Mouse (Mus musculus) lung, embryonic 14.5 days (tissue): ENCODE measurements around the gene Adgrl3. TPM values are rescaled to one million over a fixed set of nuclear protein-coding genes. Genes with fewer than 3 reads are reported as not detected.

Experiments
- ATAC-seq: fragments of 200-750 bp; cut with Nextera tagmentation; 2 replicates; pipeline ENCODE4 v1.8.0; 2017; ENCODE audit warnings: mild to moderate bottlenecking, moderate TSS enrichment, moderate library complexity; ENCODE audit not compliant: insufficient read depth
- DNase-seq: peaks from one replicate; pipeline ENCODE4 v3.0.0-alpha.2; 2015
- H3K27ac ChIP-seq: fragments of 300-500 bp; sonication (generic); 2 replicates; pipeline ENCODE4 v1.5.1; 2014; ENCODE audit warnings: low read depth, mild to moderate bottlenecking, moderate library complexity
- H3K27me3 ChIP-seq: fragments of 300-500 bp; sonication (generic); 2 replicates; pipeline ENCODE4 v1.6.1; 2014; ENCODE audit warnings: low read length, control low read depth; ENCODE audit not compliant: insufficient read depth
- H3K36me3 ChIP-seq: fragments of 300-500 bp; sonication (generic); 2 replicates; pipeline ENCODE4 v1.6.1; 2014; ENCODE audit warnings: control low read depth; ENCODE audit not compliant: insufficient read depth
- H3K4me1 ChIP-seq: fragments of 300-500 bp; sonication (generic); 2 replicates; pipeline ENCODE4 v1.6.1; 2014; ENCODE audit warnings: antibody characterized with exemption, control low read depth; ENCODE audit not compliant: insufficient read depth
- H3K4me2 ChIP-seq: fragments of 300-500 bp; sonication (generic); 2 replicates; pipeline ENCODE4 v1.6.1; 2014; ENCODE audit warnings: mild to moderate bottlenecking
- H3K4me3 ChIP-seq: fragments of 300-500 bp; sonication (generic); 2 replicates; pipeline ENCODE4 v1.5.1; 2014; ENCODE audit warnings: low read depth, low read length
- H3K9ac ChIP-seq: fragments of 300-500 bp; sonication (generic); 2 replicates; pipeline ENCODE4 v1.6.1; 2014
- H3K9me3 ChIP-seq: fragments of 300-500 bp; sonication (generic); 2 replicates; pipeline ENCODE4 v1.6.1; 2016; ENCODE audit warnings: low read depth, low read length, control low read depth
- CTCF ChIP-seq: IDR thresholded peaks from 2 replicates; pipeline ENCODE4 v1.5.1; 2016; ENCODE audit warnings: antibody characterized with exemption, low read depth
- WGBS: fragments of 180-500 bp; shearing (Covaris S2); extraction: QIAGEN DNeasy Blood & Tissue Kit; methylation state at CpG from one replicate; pipeline ENCODE4 v1.1.7; 2014; 5-methylcytosine and 5-hydroxymethylcytosine counted together
- microRNA-seq: library from miRNA; unstranded; fragments of <30 nt; microRNA quantifications from one replicate; pipeline ENCODE4, GENCODE M21; 2016; ENCODE audit warnings: borderline number of aligned reads
- polyA plus RNA-seq: library from polyadenylated mRNA; unstranded; fragments of >200 nt; fragmentation: Nextera tagmentation; extraction: Ambion mirVana; gene quantifications from 2 replicates; pipeline ENCODE4 v1.2.1, GENCODE M21; 2014

Adgrl3 gene
- polyA plus RNA-seq, 1 experiment from 2014 or later, result 19.6 TPM

DNA sequence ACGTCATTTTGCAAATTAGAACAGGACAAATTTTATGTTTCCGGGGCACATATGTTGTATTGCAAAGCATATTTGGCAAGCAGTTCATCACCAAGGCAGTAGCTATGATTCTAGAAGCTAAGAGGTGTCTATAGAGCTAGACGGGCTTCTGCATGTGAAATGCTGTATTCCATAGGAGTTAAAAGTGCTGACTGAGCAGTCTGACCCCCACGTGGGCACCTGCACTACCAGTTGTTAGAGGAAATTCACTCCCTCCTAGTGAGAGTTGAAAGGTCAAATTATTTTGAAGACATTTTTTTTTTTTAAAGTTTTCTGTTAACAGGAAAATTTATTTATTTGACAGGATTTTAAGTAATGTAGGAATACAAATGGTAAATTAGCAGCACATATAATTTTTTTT, 776.2 kb downstream of the Adgrl3 start:
- DNase-seq, result no peak
- peaks cover 3% of the 10 kb centered on the region; the same call in 1 of the 2 replicates for H3K36me3 ChIP-seq
- no peaks in the 10 kb centered on the region for H3K4me1 ChIP-seq
- ATAC-seq, result no peak
- H3K27me3 ChIP-seq, result no peaks in the 10 kb centered on the region
- H3K4me3 ChIP-seq, result no peak overlapping the region
- no peak overlapping the region for H3K4me2 ChIP-seq
- no peak overlapping the region for H3K9ac ChIP-seq
- H3K27ac ChIP-seq, result no peak overlapping the region
- TF ChIP-seq CTCF, result no peak
- H3K9me3 ChIP-seq, result no peaks in the 10 kb centered on the region
- 76% methylated on average over 4 of the region's 4 CpGs for WGBS

GRCm38 (mm10) chr5:81810966-81811365, 791.0 kb downstream of the Adgrl3 start:
- no peaks in the 10 kb centered on the region for H3K4me1 ChIP-seq
- H3K9ac ChIP-seq, result no peak overlapping the region
- WGBS, result 84% methylated on average over 5 of the region's 5 CpGs
- H3K4me2 ChIP-seq, result no peak overlapping the region
- no peak for TF ChIP-seq CTCF
- H3K27ac ChIP-seq, result no peak overlapping the region
- H3K36me3 ChIP-seq, result no peaks in the 10 kb centered on the region
- no peak for DNase-seq
- H3K27me3 ChIP-seq, result no peaks in the 10 kb centered on the region
- no peaks in the 10 kb centered on the region for H3K9me3 ChIP-seq
- ATAC-seq, result no peak
- H3K4me3 ChIP-seq, result no peak overlapping the region

- no peak overlapping the region for H3K4me3 ChIP-seq
- no peaks in the 10 kb centered on the region for H3K36me3 ChIP-seq
- no peaks in the 10 kb centered on the region for H3K4me1 ChIP-seq
- no peak for ATAC-seq
- H3K9ac ChIP-seq, result no peak overlapping the region
- no peak for DNase-seq
- H3K9me3 ChIP-seq, result no peaks in the 10 kb centered on the region
- TF ChIP-seq CTCF, result no peak
- 91% methylated on average over 1 of the region's 1 CpGs for WGBS
- H3K27me3 ChIP-seq, result no peaks in the 10 kb centered on the region
- no peak overlapping the region for H3K27ac ChIP-seq
- no peak overlapping the region for H3K4me2 ChIP-seq
These were observed 812.1 kb downstream of the Adgrl3 start for GRCm38 (mm10) chr5:81832076-81832475.

GRCm38 (mm10) chr5:81832679-81833078, 812.7 kb downstream of the Adgrl3 start:
- no peaks in the 10 kb centered on the region for H3K27me3 ChIP-seq
- no peak for TF ChIP-seq CTCF
- H3K27ac ChIP-seq, result no peak overlapping the region
- WGBS, result 55% methylated on average over 2 of the region's 2 CpGs
- no peak overlapping the region for H3K4me2 ChIP-seq
- H3K9ac ChIP-seq, result no peak overlapping the region
- ATAC-seq, result no peak
- no peaks in the 10 kb centered on the region for H3K4me1 ChIP-seq
- no peak for DNase-seq
- no peak overlapping the region for H3K4me3 ChIP-seq
- H3K9me3 ChIP-seq, result no peaks in the 10 kb centered on the region
- H3K36me3 ChIP-seq, result no peaks in the 10 kb centered on the region

GRCm38 (mm10) chr5:81837860-81838259, 817.9 kb downstream of the Adgrl3 start:
- H3K9ac ChIP-seq, result no peak overlapping the region
- H3K27me3 ChIP-seq, result no peaks in the 10 kb centered on the region
- H3K36me3 ChIP-seq, result no peaks in the 10 kb centered on the region
- 82% methylated on average over 2 of the region's 2 CpGs for WGBS
- no peak overlapping the region for H3K4me2 ChIP-seq
- no peak for TF ChIP-seq CTCF
- no peak overlapping the region for H3K27ac ChIP-seq
- DNase-seq (no peak), ATAC-seq (no peak)
- H3K4me1 ChIP-seq, result no peaks in the 10 kb centered on the region
- H3K9me3 ChIP-seq, result no peaks in the 10 kb centered on the region
- H3K4me3 ChIP-seq, result no peak overlapping the region

- Histone ChIP-seq H3K9me3 (no peaks in the 10 kb centered on the region), H3K9ac (no peak overlapping the region), H3K4me1 (no peaks in the 10 kb centered on the region), H3K4me2 (no peak overlapping the region), H3K36me3 (no peaks in the 10 kb centered on the region), H3K27ac (no peak overlapping the region), H3K27me3 (no peaks in the 10 kb centered on the region), H3K4me3 (no peak overlapping the region)
- TF ChIP-seq CTCF, result no peak
- 66% methylated on average over 4 of the region's 4 CpGs for WGBS
- DNase-seq (no peak), ATAC-seq (no peak)
These were observed 823.9 kb downstream of the Adgrl3 start for GRCm38 (mm10) chr5:81843798-81844197.

DNA sequence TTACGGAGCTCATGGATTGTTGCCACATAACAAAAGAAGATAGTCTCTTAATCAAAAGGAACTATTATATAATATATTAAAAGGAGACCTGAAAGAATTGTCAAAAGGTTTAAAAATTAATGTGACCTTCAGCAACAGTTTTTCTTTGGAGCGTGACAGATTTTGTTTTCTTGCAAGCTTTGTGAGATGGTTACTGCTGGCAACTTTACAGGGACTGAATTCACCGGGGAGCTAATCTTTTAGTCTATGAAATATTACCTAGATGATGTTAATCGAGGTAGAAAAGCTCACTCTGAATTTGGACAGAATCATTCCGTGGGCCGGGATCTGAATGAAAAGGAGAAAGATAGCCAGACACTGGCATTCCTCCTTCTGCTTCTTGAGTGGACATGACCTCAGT, 850.4 kb downstream of the Adgrl3 start:
- H3K4me1 ChIP-seq, result no peaks in the 10 kb centered on the region
- H3K9me3 ChIP-seq, result no peaks in the 10 kb centered on the region
- no peaks in the 10 kb centered on the region for H3K36me3 ChIP-seq
- H3K4me3 ChIP-seq, result no peak overlapping the region
- no peak overlapping the region for H3K9ac ChIP-seq
- DNase-seq, result no peak
- WGBS, result 79% methylated on average over 6 of the region's 6 CpGs
- ATAC-seq, result no peak
- no peak for TF ChIP-seq CTCF
- H3K27ac ChIP-seq, result no peak overlapping the region
- no peaks in the 10 kb centered on the region for H3K27me3 ChIP-seq
- H3K4me2 ChIP-seq, result no peak overlapping the region

Small RNAs within 50 kb of the gene (microRNA-seq; reads per million reads assigned to microRNA genes)
- not detected for gene Gm22048
